Mouse (Mus musculus) hindbrain, embryonic 11.5 days (tissue): ENCODE results near the gene Gapvd1. TPM values are rescaled to one million over a fixed set of nuclear protein-coding genes. Genes with fewer than 3 reads are reported as not detected.
"Not testable (repeated sequence)": the region's sequence is repeated elsewhere in the genome, so short reads cannot be mapped to it uniquely, and the experiment has no call there.

Source experiments
- ATAC-seq: fragments of 200-750 bp; cut with Nextera tagmentation; 2 replicates; pipeline ENCODE4 v1.8.0; 2017; ENCODE audit warnings: mild to moderate bottlenecking, moderate TSS enrichment, moderate library complexity; ENCODE audit not compliant: low FRiP score
- DNase-seq: peaks from one replicate; pipeline ENCODE4 v3.0.0-alpha.2; 2015; ENCODE audit warnings: low spot score
- H3K27ac ChIP-seq: fragments of 300-500 bp; sonication (generic); 2 replicates; pipeline ENCODE4 v1.5.1; 2014; ENCODE audit warnings: mild to moderate bottlenecking, low read depth, low read length
- H3K27me3 ChIP-seq: fragments of 300-500 bp; sonication (generic); 2 replicates; pipeline ENCODE4 v1.6.1; 2014; ENCODE audit warnings: mild to moderate bottlenecking, low read length, moderate library complexity, mixed read lengths; ENCODE audit not compliant: control insufficient read depth, insufficient read depth
- H3K36me3 ChIP-seq: fragments of 300-500 bp; sonication (generic); 2 replicates; pipeline ENCODE4 v1.6.1; 2014; ENCODE audit warnings: mild to moderate bottlenecking, low read length, moderate library complexity, mixed read lengths; ENCODE audit not compliant: control insufficient read depth, insufficient read depth
- H3K4me1 ChIP-seq: fragments of 300-500 bp; sonication (generic); replicated peaks from 2 replicates; pipeline ENCODE4 v1.6.1; 2014; ENCODE audit warnings: low read length, mixed read lengths; ENCODE audit not compliant: control insufficient read depth, insufficient read depth
- H3K4me2 ChIP-seq: fragments of 300-500 bp; sonication (generic); replicated peaks from 2 replicates; pipeline ENCODE4 v1.6.1; 2014; ENCODE audit warnings: mild to moderate bottlenecking, low read depth, low read length
- H3K4me3 ChIP-seq: fragments of 300-500 bp; sonication (generic); 2 replicates; pipeline ENCODE4 v1.5.1; 2014; ENCODE audit warnings: low read depth, low read length
- H3K9ac ChIP-seq: fragments of 300-500 bp; sonication (generic); 2 replicates; pipeline ENCODE4 v1.6.1; 2014; ENCODE audit warnings: low read depth, low read length
- H3K9me3 ChIP-seq: fragments of 300-500 bp; sonication (generic); 2 replicates; pipeline ENCODE4 v1.6.1; 2016; ENCODE audit warnings: low read length; ENCODE audit not compliant: control insufficient read depth
- WGBS: fragments of 180-500 bp; shearing (Covaris S2); extraction: QIAGEN DNeasy Blood & Tissue Kit; methylation state at CpG from one replicate; pipeline ENCODE4 v1.1.7; 2014; 5-methylcytosine and 5-hydroxymethylcytosine counted together
- polyA plus RNA-seq: library from polyadenylated mRNA; unstranded; fragments of >200 nt; fragmentation: Nextera tagmentation; extraction: Ambion mirVana; gene quantifications from 2 replicates; pipeline ENCODE4 v1.2.1, GENCODE M21; 2014

Gapvd1 gene
- polyA plus RNA-seq, 1 experiment from 2014 or later = 94.0 TPM

DNA sequence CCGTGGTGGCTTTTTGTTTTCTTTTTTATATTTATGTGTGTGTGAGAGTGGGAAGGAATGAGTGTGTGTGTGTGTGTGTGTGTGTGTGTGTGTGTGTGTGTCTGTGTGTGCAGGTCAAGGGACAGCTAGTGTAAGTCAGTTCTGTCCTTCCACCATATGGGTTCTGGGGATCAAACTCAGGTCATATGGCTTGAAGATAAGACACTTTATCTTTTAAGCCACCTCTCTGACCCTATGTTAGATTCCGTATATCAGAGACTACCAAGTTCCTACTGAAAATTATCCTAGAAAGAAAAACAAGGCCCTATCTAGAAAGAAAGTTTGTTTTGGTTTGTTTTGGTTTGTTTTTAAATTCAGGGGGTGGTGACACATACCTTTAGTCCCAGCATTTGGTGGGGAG is 7.1 kb upstream of the Gapvd1 start:
- 89% methylated on average over 2 of the region's 2 CpGs for WGBS
- no peak overlapping the region for H3K4me3 ChIP-seq
- DNase-seq (no peak), ATAC-seq (no peak)
- H3K36me3 ChIP-seq = no peaks in the 10 kb centered on the region
- H3K4me2 ChIP-seq = no peak overlapping the region
- no peak overlapping the region for H3K27ac ChIP-seq
- H3K9me3 ChIP-seq = no peaks in the 10 kb centered on the region
- H3K9ac ChIP-seq = no peak overlapping the region
- H3K27me3 ChIP-seq = no peaks in the 10 kb centered on the region
- no peaks in the 10 kb centered on the region for H3K4me1 ChIP-seq

DNA sequence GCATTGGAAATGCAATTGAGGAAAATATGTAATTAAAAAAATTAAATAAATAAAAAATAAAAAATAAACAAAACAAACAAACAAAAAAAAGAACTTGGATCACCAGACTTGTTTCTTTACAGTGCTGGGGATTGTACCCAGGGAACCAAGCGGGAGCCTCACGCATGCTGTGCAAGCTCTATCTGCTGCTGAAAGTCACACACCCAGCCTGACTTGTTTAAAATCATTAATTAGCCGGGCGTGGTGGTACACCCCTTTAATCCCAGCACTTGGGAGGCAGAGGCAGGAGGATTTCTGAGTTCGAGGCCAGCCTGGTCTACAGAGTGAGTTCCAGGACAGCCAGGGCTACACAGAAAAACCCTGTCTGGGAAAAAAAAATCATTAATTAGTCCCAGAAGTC is 6.2 kb upstream of the Gapvd1 start:
- not testable (repeated sequence) for H3K36me3 ChIP-seq, H3K4me2 ChIP-seq, H3K27ac ChIP-seq, H3K4me1 ChIP-seq, H3K9me3 ChIP-seq, DNase-seq, H3K27me3 ChIP-seq, ATAC-seq, H3K4me3 ChIP-seq, H3K9ac ChIP-seq
- WGBS = 91% methylated on average over 5 of the region's 5 CpGs

DNA sequence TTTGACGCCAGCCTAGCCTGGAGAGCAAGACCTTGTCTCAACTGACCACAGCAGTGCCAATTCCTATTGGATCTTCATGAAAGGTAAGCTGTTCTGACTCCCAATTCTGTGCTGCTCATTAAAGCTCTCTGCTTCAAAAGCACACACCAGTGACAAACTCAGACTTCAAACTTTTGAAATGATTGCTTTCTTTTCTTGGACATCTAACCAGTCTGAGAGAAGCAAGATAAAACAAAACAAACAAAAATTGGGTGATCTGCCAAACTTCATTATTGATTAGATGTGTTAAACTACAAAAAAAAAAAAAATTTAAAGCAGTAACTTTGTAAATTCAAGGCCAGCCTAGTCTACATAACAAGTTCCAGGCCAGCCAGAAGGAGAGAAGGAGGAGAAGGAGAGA is 2.3 kb upstream of the Gapvd1 start:
- H3K9me3 ChIP-seq = no peaks in the 10 kb centered on the region
- H3K27me3 ChIP-seq = no peaks in the 10 kb centered on the region
- DNase-seq (no peak), ATAC-seq (no peak)
- no peak overlapping the region for H3K27ac ChIP-seq
- no peak overlapping the region for H3K4me3 ChIP-seq
- WGBS = 75% methylated on average over 1 of the region's 1 CpGs
- no peaks in the 10 kb centered on the region for H3K4me1 ChIP-seq
- no peaks in the 10 kb centered on the region for H3K36me3 ChIP-seq
- no peak overlapping the region for H3K9ac ChIP-seq
- H3K4me2 ChIP-seq = no peak overlapping the region

DNA sequence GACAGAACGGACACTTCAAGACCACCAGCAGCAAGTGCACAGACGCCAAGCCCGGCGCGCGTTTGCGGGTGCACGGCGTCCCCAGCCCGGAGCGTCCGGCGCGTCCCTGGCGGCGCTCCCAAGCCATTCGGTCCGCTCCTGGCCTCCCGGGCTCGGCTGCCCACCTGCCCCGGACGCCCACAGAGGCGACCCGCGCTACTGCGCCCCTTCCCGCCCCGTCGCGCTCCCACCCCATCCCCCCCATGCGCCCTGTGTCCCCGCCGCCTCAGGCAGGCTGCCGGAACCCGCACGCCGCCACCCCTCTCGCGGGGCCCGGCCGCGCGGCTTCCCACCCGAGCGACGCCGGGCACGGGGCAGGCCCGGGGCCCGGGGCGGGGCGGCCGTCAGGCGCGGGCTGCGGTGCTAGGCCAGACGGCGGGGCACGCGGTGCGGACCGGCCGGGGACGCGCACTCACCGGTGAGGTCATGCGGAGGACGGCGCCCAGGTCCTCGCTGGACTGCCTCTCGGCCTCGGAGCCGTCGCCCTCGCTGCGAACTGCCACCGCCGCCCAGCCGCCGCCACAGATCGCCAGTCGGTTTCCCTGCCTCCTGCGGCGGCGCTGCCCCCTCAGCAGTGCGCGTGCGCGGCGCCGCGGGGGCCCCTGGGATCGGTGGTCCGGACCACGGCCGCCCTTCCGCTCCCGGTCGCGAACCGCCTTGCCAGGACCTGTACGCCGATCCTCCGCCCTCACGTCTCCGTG is 1.1 kb downstream of the Gapvd1 start:
- no peaks in the 10 kb centered on the region for H3K4me1 ChIP-seq
- DNase-seq (peak; percentile 93), ATAC-seq (peak; percentile 94)
- H3K4me2 ChIP-seq = peak overlapping the region; percentile 63
- H3K9me3 ChIP-seq = no peaks in the 10 kb centered on the region
- H3K9ac ChIP-seq = peak overlapping the region; percentile 90
- peak overlapping the region; percentile 96 for H3K27ac ChIP-seq
- peak overlapping the region; percentile 91 for H3K4me3 ChIP-seq
- 0% methylated on average over 44 of the region's 106 CpGs for WGBS
- H3K36me3 ChIP-seq = no peaks in the 10 kb centered on the region
- no peaks in the 10 kb centered on the region for H3K27me3 ChIP-seq

DNA sequence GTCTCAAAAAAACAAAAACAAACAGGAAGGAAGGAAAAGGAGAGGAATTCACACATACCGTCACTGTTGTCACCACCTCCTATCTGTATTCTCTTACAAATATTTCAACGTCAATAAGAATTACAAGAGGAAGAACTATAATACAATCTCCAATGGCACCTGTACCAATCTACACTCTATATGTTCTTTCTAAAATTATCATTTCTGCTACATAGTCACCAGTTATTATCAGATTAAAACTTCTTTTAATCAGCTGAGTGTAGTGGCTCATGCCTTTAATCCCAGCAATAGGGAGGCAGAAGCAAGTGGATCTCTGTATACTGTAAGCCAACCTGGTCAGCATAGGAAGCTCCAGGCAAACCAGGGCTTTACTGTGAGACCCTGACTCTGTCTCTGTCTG is 4.8 kb downstream of the Gapvd1 start:
- no peaks in the 10 kb centered on the region for H3K4me1 ChIP-seq
- H3K27me3 ChIP-seq = no peaks in the 10 kb centered on the region
- H3K9me3 ChIP-seq = no peaks in the 10 kb centered on the region
- H3K9ac ChIP-seq = no peak overlapping the region
- DNase-seq (no peak), ATAC-seq (no peak)
- WGBS = 88% methylated on average over 2 of the region's 2 CpGs
- no peaks in the 10 kb centered on the region for H3K36me3 ChIP-seq
- no peak overlapping the region for H3K27ac ChIP-seq
- no peak overlapping the region for H3K4me3 ChIP-seq
- H3K4me2 ChIP-seq = no peak overlapping the region

DNA sequence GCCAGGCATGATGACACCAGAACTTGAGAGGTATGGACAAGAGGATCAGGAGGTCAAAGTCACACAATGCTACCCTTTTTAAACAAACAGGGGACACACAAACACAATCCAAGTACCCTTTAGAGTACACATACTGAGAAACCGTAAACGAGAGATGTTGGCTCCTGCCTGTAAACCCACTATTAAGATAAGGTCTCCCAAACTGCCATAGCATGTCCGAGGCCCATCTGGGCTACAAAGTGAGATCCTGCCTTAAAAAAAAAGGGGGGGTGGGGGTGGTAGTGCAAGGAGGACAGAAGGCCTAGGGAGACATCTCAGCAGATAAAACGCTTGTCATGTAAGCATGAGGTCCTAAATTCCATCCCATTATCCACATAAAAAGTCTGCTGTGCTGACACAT is 6.6 kb downstream of the Gapvd1 start:
- 92% methylated on average over 4 of the region's 4 CpGs for WGBS
- H3K4me2 ChIP-seq = no peak overlapping the region
- H3K9ac ChIP-seq = no peak overlapping the region
- no peak overlapping the region for H3K27ac ChIP-seq
- no peak overlapping the region for H3K4me3 ChIP-seq
- no peaks in the 10 kb centered on the region for H3K36me3 ChIP-seq
- no peaks in the 10 kb centered on the region for H3K9me3 ChIP-seq
- DNase-seq (no peak), ATAC-seq (no peak)
- H3K27me3 ChIP-seq = no peaks in the 10 kb centered on the region
- no peaks in the 10 kb centered on the region for H3K4me1 ChIP-seq

DNA sequence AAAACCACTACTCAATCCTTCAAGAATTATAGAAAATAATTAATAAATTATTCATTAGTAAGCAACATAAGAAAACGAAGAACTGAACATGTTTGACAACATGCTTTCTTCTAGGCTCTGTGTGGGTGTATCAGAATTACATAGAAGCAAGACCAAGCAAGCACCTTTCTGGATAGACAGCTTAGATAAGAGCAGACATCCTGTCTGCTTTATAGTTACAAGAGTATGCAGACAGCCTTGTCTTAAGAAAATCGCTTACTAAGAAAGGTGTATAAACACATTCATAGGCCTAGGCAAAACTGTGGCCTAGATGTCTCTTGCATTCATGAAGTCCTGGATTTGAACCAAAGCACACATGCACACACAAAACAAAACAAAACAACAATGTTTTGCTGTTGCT is 9.4 kb downstream of the Gapvd1 start:
- no peak overlapping the region for H3K4me2 ChIP-seq
- WGBS = 97% methylated on average over 2 of the region's 2 CpGs
- no peak overlapping the region for H3K4me3 ChIP-seq
- ATAC-seq (no peak), DNase-seq (no peak)
- no peaks in the 10 kb centered on the region for H3K9me3 ChIP-seq
- no peak overlapping the region for H3K9ac ChIP-seq
- no peaks in the 10 kb centered on the region for H3K36me3 ChIP-seq
- H3K27ac ChIP-seq = no peak overlapping the region
- H3K27me3 ChIP-seq = no peaks in the 10 kb centered on the region
- H3K4me1 ChIP-seq = no peaks in the 10 kb centered on the region

DNA sequence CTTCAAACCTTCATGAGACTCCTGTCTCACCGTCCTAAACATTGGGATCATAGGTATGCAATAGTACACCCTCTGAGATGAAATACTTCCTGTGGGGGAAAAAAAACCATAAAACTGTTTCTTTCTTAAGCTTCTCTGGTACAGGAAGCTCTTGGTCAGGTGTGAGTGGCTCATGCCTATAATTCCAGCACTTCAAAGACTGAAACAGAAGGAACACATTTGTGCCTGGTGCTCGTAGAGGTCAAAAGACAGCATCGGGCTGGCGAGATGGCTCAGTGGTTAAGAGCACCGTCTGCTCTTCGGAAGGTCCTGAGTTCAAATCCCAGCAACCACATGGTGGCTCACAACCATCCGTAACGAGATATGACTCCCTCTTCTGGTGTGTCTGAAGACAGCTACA is 10.6 kb downstream of the Gapvd1 start:
- ATAC-seq (no peak), DNase-seq (no peak)
- no peak overlapping the region for H3K9ac ChIP-seq
- no peaks in the 10 kb centered on the region for H3K36me3 ChIP-seq
- no peaks in the 10 kb centered on the region for H3K9me3 ChIP-seq
- H3K4me3 ChIP-seq = no peak overlapping the region
- 96% methylated on average over 8 of the region's 8 CpGs for WGBS
- H3K4me2 ChIP-seq = no peak overlapping the region
- H3K27me3 ChIP-seq = no peaks in the 10 kb centered on the region
- no peak overlapping the region for H3K27ac ChIP-seq
- H3K4me1 ChIP-seq = no peaks in the 10 kb centered on the region

DNA sequence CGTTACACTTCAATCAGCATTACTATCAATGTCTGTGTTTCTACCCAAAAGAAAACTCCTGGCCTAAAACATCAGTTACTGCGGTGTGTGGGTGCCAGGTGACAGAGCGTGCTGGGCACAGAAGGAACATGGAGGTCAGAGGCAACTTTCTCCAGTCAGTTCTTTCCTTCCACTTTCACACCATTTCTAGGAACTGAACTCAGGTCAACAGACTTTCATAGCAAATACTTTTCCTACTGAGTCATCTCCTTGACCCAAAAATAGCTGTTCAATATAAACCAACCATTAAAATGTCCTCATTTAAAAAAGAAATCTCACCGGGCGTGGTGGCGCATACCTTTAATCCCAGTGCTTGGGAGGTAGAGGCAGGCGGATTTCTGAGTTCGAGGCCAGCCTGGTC is 12.4 kb downstream of the Gapvd1 start:
- H3K27me3 ChIP-seq = no peaks in the 10 kb centered on the region
- H3K4me1 ChIP-seq = no peaks in the 10 kb centered on the region
- H3K36me3 ChIP-seq = no peaks in the 10 kb centered on the region
- ATAC-seq (no peak), DNase-seq (no peak)
- no peak overlapping the region for H3K4me2 ChIP-seq
- 98% methylated on average over 8 of the region's 8 CpGs for WGBS
- no peak overlapping the region for H3K9ac ChIP-seq
- no peak overlapping the region for H3K27ac ChIP-seq
- no peaks in the 10 kb centered on the region for H3K9me3 ChIP-seq
- no peak overlapping the region for H3K4me3 ChIP-seq
